Mouse (Mus musculus) ES-E14 (cell line): ENCODE measurements around the gene Armt1. TPM values are rescaled to one million over a fixed set of nuclear protein-coding genes. Genes with fewer than 3 reads are reported as not detected.

Experiments
- DNase-seq: peaks from one replicate; pipeline ENCODE4 v3.0.0-alpha.2; 2013; ENCODE audit warnings: low read depth, low spot score
- H3K27ac ChIP-seq: 2 replicates; pipeline ENCODE4 v1.5.1; 2012; ENCODE audit warnings: low read depth, mild to moderate bottlenecking, low read length, moderate library complexity, mixed read lengths; ENCODE audit not compliant: poor library complexity, insufficient read depth, severe bottlenecking
- H3K36me3 ChIP-seq: 2 replicates; pipeline ENCODE4 v1.6.1; 2012; ENCODE audit warnings: mild to moderate bottlenecking, low read length, moderate library complexity, mixed read lengths; ENCODE audit not compliant: control insufficient read depth, poor library complexity, insufficient read depth, severe bottlenecking
- H3K4me1 ChIP-seq, 2 experiments: fragments of 150-350 bp in 1 of 2; sonication (generic) in 1 of 2; 2 replicates each; pipeline ENCODE4 v1.6.1; 2012; ENCODE audit warnings: low read length in 2 of 2, mild to moderate bottlenecking in 1 of 2, mixed read lengths in 1 of 2; ENCODE audit not compliant: control insufficient read depth in 2 of 2, insufficient read depth in 2 of 2, poor library complexity in 1 of 2
- H3K4me3 ChIP-seq, 2 experiments: fragments of 150-350 bp in 1 of 2; sonication (generic) in 1 of 2; 2 replicates each; pipeline ENCODE4 v1.5.1; 2012; ENCODE audit warnings: low read length in 2 of 2, low read depth in 1 of 2, mild to moderate bottlenecking in 1 of 2, mixed read lengths in 1 of 2; ENCODE audit not compliant: insufficient read depth in 1 of 2, poor library complexity in 1 of 2, severe bottlenecking in 1 of 2
- H3K9ac ChIP-seq: 2 replicates; pipeline ENCODE4 v1.6.1; 2012; ENCODE audit warnings: low read depth, mild to moderate bottlenecking, low read length, mixed read lengths; ENCODE audit not compliant: poor library complexity, insufficient read depth, severe bottlenecking
- H3K9me3 ChIP-seq: fragments of 150-350 bp; sonication (generic); 2 replicates; pipeline ENCODE4 v1.6.1; 2012; ENCODE audit warnings: low read depth, mild to moderate bottlenecking, low read length; ENCODE audit not compliant: control insufficient read depth, insufficient read depth
- CHD2 ChIP-seq: IDR thresholded peaks from 2 replicates; pipeline ENCODE4 v1.6.1; 2014; ENCODE audit warnings: mild to moderate bottlenecking, low read depth, low read length, inconsistent platforms
- HCFC1 ChIP-seq: IDR thresholded peaks from 2 replicates; pipeline ENCODE4 v1.6.1; 2012; ENCODE audit warnings: low read length, inconsistent platforms, borderline replicate concordance; ENCODE audit not compliant: insufficient read depth
- MAFK ChIP-seq: IDR thresholded peaks from 2 replicates; pipeline ENCODE4 v1.6.1; 2014; ENCODE audit warnings: mild to moderate bottlenecking, low read depth, low read length, inconsistent platforms; ENCODE audit not compliant: insufficient read depth
- ZC3H11A ChIP-seq: IDR thresholded peaks from 2 replicates; pipeline ENCODE4 v1.6.1; 2012; ENCODE audit warnings: low read depth, mild to moderate bottlenecking, inconsistent platforms, low read length, borderline replicate concordance
- ZNF384 ChIP-seq: IDR thresholded peaks from 2 replicates; pipeline ENCODE4 v1.6.1; 2012; ENCODE audit warnings: low read depth, low read length, inconsistent platforms
- in situ Hi-C, 2 experiments: fragments of 600-800 bp; cut with MboI; formaldehyde crosslinking; loops; one replicate each; pipeline ENCODE4 v1.15.1; 2025; ENCODE audit warnings: low sequenced_read_pairs in 2 of 2, inconsistent platforms in 1 of 2; ENCODE audit not compliant: unreplicated experiment in 2 of 2
- total RNA-seq: library from RNA; depleted of rRNA; stranded (reverse); fragments of 300-350 nt; gene quantifications from 2 replicates; pipeline ENCODE4 v1.2.3, GENCODE M21; 2012

The Armt1 gene
- total RNA-seq, 1 experiment = 19.0 TPM

- Histone ChIP-seq H3K9ac (no peak overlapping the region), H3K4me1 (0 out of 4 replicates have a peak, but pooled peaks cover 0 to 3% of the 10 kb centered on the region in 2 experiments), H3K27ac (no peak overlapping the region), H3K9me3 (no peaks in the 10 kb centered on the region), H3K36me3 (no peaks in the 10 kb centered on the region), H3K4me3 (no peak overlapping the region)
- TF ChIP-seq ZNF384 = no peak
- TF ChIP-seq ZC3H11A = no peak
- TF ChIP-seq MAFK = no peak
- no peak for TF ChIP-seq HCFC1
- TF ChIP-seq CHD2 = no peak
- no peak for DNase-seq
- in situ Hi-C loops = no loop called here
These were observed 44.3 kb downstream of the Armt1 start for GRCm38 (mm10) chr10:4476604-4477003.

DNA sequence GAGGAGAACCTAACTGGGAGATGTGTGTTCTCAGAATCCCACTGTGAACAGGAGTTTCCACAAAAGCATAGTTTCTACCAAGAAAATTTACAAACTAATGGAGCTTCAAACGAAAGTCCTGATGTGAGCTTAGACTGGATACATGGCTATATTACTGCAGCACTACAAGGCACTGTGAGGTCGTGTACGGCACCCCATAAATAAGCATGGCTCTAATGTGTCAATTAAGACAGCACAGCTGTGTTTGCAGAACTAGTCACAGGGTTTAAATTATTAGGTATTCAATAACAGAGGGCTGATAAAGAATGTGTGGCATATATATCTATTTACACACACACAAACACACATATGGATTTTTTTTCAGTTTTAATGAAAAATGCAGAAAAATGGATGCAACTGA, 48.7 kb downstream of the Armt1 start:
- no peak for DNase-seq
- Histone ChIP-seq H3K4me3 (no peak overlapping the region), H3K9ac (no peak overlapping the region), H3K36me3 (no peaks in the 10 kb centered on the region), H3K27ac (no peak overlapping the region), H3K4me1 (peaks cover 2 to 5% of the 10 kb centered on the region in 2 experiments; a peak in 2 of 4 replicates), H3K9me3 (no peaks in the 10 kb centered on the region)
- TF ChIP-seq HCFC1 = no peak
- no peak for TF ChIP-seq ZNF384
- no peak for TF ChIP-seq CHD2
- TF ChIP-seq MAFK = no peak
- in situ Hi-C loops = no loop called here

DNA sequence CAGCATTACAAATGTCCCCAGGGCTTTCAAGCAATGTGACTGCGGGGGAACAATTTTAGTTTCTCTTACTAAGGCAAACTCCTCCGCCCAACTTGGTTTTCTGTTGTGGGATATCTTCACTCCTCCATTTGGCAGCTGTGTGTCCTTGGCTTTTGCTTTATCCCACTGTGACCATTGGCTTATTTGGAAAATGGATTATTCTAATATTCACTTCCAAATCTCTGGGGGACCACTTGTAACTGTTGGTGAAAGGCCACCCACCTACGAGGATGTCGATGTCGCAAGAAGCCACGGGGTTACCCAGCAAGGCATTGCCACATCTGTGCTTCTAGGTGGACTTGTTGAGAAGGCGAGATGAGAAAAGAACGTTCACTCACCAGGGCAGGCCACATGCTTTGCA, 49.4 kb downstream of the Armt1 start:
- Histone ChIP-seq H3K36me3 (no peaks in the 10 kb centered on the region), H3K9me3 (no peaks in the 10 kb centered on the region), H3K4me1 (peaks cover 2 to 6% of the 10 kb centered on the region in 2 experiments; a peak in 2 of 4 replicates), H3K4me3 (peak overlapping the region; percentile 57 to 70; a peak in 3 of 4 replicates), H3K9ac (peak overlapping the region; percentile 16; the same call in 1 of the 2 replicates), H3K27ac (no peak overlapping the region)
- TF ChIP-seq HCFC1 (no peak), MAFK (no peak), ZC3H11A (no peak), ZNF384 (no peak), CHD2 (no peak)
- in situ Hi-C loops = no loop called here
- DNase-seq = no peak

DNA sequence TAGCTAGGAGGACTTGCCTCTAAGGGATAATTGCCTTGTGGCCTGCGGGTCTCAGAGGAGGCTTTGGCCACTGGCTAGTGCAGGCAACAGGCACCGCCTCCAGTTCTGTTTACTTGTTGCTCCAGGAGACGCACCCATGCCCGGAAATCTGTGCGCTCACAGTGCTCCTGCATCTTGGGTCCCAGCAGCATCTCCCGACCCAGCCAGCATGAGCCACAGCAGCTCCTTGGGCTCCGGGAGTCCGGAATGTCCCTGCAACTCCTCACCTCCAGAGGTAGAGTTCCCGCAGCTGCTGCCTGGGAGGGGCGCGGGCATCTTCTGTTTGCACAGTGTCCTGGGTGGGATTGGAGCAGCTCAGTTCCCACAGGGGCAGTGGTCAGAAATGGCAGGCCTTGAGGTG, 50.1 kb downstream of the Armt1 start, which contains the start of gene Ccdc170:
TSS of gene Ccdc170 (plus strand) at position 148 of the 400 bp plus-strand sequence.
- Histone ChIP-seq H3K9me3 (no peaks in the 10 kb centered on the region), H3K9ac (peak within 1 kb of the TSS; percentile 54), H3K4me3 (peak within 1 kb of the TSS; percentile 57 to 70), H3K4me1 (peaks cover 2 to 8% of the 10 kb centered on the region in 2 experiments; a peak in 2 of 4 replicates), H3K27ac (no peak within 1 kb of the TSS), H3K36me3 (no peaks in the 10 kb centered on the region)
- no peak for DNase-seq
- in situ Hi-C loops = no loop called here
- no peak for TF ChIP-seq ZC3H11A
- no peak for TF ChIP-seq ZNF384
- TF ChIP-seq HCFC1 = no peak
- no peak for TF ChIP-seq CHD2
- no peak for TF ChIP-seq MAFK
